Mouse (Mus musculus) adrenal gland (tissue): ENCODE measurements at regions not wholly inside any gene's neighbourhood (a gene's known extent, or its start where the extent isn't known, plus 50 kb on each side); places are given as distances from the start of the nearest gene placed in this dataset.

Source experiments
- intact Hi-C: fragments of 180-260 bp; cut with DNase I; formaldehyde crosslinking; loops from one replicate; pipeline ENCODE4 v1.15.1; 2025

GRCm38 (mm10) chr10:12059728-12060127 lies 716.5 kb downstream of the Epm2a start:
- intact Hi-C loops: no loop called here

- intact Hi-C loops: no loop called here
These were observed 718.1 kb downstream of the Epm2a start for GRCm38 (mm10) chr10:12061069-12061861.

- intact Hi-C loops: no loop called here
These were observed 719.1 kb downstream of the Epm2a start for GRCm38 (mm10) chr10:12062302-12062701.

- intact Hi-C loops: no loop called here
These were observed 740.8 kb downstream of the Epm2a start for GRCm38 (mm10) chr10:12083961-12084360.

- intact Hi-C loops: no loop called here
These were observed 749.3 kb downstream of the Epm2a start for GRCm38 (mm10) chr10:12092521-12092920.

GRCm38 (mm10) chr10:12096678-12097077 lies 753.5 kb downstream of the Epm2a start:
- intact Hi-C loops: no loop called here

GRCm38 (mm10) chr10:12107001-12107418 lies 762.2 kb downstream of the Utrn start:
- intact Hi-C loops: no loop called here

GRCm38 (mm10) chr10:12111720-12112119 lies 757.4 kb downstream of the Utrn start:
- intact Hi-C loops: no loop called here

- intact Hi-C loops: no loop called here
These were observed 753.4 kb downstream of the Utrn start for GRCm38 (mm10) chr10:12115767-12116166.

GRCm38 (mm10) chr10:12116662-12117303 lies 752.4 kb downstream of the Utrn start:
- intact Hi-C loops: no loop called here

GRCm38 (mm10) chr10:12124272-12124671 lies 744.9 kb downstream of the Utrn start:
- intact Hi-C loops: no loop called here

- intact Hi-C loops: no loop called here
These were observed 739.7 kb downstream of the Utrn start for GRCm38 (mm10) chr10:12129486-12129885.

GRCm38 (mm10) chr10:12144691-12145090 lies 724.5 kb downstream of the Utrn start:
- intact Hi-C loops: no loop called here

GRCm38 (mm10) chr10:12146942-12147537 lies 722.1 kb downstream of the Utrn start:
- intact Hi-C loops: no loop called here

- intact Hi-C loops: no loop called here
These were observed 698.9 kb downstream of the Utrn start for GRCm38 (mm10) chr10:12170243-12170642.

GRCm38 (mm10) chr10:12174200-12174818 lies 694.9 kb downstream of the Utrn start:
- intact Hi-C loops: no loop called here

GRCm38 (mm10) chr10:12175141-12175540 lies 694.0 kb downstream of the Utrn start:
- intact Hi-C loops: no loop called here

- intact Hi-C loops: no loop called here
These were observed 691.7 kb downstream of the Utrn start for GRCm38 (mm10) chr10:12177482-12177881.

GRCm38 (mm10) chr10:12180965-12181364 lies 688.2 kb downstream of the Utrn start:
- intact Hi-C loops: no loop called here

- intact Hi-C loops: no loop called here
These were observed 682.1 kb downstream of the Utrn start for GRCm38 (mm10) chr10:12186918-12187639.

GRCm38 (mm10) chr10:12187669-12188342 lies 681.4 kb downstream of the Utrn start:
- intact Hi-C loops: no loop called here
